Mouse (Mus musculus): Measurements from ENCODE around the gene Sema6d. TPM values are rescaled to one million over a fixed set of nuclear protein-coding genes. Genes with fewer than 3 reads are reported as not detected.

The Sema6d gene
- polyA plus RNA-seq, 1 experiment from 2014 or later, result 3.6 TPM

GRCm38 (mm10) chr2:124234636-124235221 is 145.0 kb downstream of the Sema6d start:
- Histone ChIP-seq H3K36me3 (replicated peaks; ENCODE audit: insufficient read depth, low read length) (no peaks in the 10 kb centered on the region), H3K9me3 (ENCODE audit: low read length) (no peaks in the 10 kb centered on the region)
- no peak for ATAC-seq

DNA sequence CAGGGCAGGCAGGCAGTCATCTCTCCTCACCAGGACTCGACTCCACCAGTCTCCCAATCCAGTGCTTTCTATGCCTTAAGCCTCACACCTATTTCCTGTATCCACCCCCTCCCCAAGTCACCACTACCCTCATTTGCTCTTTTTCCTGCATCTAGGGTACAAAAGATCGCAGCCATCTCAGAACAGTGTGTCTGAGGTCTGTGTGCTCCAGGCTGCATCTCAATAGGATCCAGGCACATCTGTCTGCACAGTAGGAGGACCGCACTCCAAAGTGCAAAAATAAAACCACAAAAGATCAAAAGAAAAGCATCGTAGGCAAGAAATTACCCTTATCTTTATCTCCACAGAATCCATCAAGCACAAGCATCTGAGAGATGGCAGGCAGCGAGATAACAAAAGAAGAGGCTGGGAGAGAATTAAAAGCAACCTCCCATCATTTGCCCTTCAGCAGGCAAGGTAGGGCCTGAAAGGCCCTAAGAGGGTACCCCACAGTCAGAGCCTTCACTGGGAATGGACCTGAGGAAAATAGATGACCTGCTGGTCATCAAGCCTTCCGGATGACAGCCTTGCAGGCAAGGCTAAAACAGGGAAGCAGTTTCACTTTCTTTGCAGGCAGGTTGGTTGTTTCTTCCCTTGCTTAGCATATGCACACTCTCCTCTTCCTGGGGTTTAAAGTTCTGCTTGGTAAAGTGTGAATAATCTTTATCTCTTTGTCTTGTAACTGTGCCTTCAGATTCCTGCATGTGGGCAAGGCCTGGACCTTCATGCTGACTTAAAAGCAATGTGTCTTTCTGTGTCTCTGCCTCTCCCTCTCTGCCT is 145.7 kb downstream of the Sema6d start:
- WGBS (ENCODE audit: insufficient replicate concordance), result 58% methylated on average over 6 of the region's 6 CpGs

More at GRCm38 (mm10) chr2:124234636-124235221, 145.0 kb downstream of the Sema6d start:
- Histone ChIP-seq H3K4me3 (ENCODE audit: low read depth, low read length) (no peak overlapping the region), H3K4me1 (ENCODE audit: insufficient read depth) (no peaks in the 10 kb centered on the region), H3K27me3 (ENCODE audit: insufficient read depth, low read length) (no peaks in the 10 kb centered on the region), H3K27ac (ENCODE audit: low read depth) (no peak overlapping the region), H3K9ac (replicated peaks) (no peak overlapping the region), H3K4me2 (ENCODE audit: low read depth, low read length) (no peak overlapping the region)
- 80% methylated on average over 9 of the region's 9 CpGs for WGBS (ENCODE audit: insufficient replicate concordance)
- no peak for DNase-seq
- TF ChIP-seq EP300 (IDR thresholded peaks at IDR 0.05; ENCODE audit: low read depth) (no peak), CTCF (IDR thresholded peaks at IDR 0.05; ENCODE audit: low read depth) (no peak)

GRCm38 (mm10) chr2:124236831-124237230 is 147.1 kb downstream of the Sema6d start:
- ATAC-seq (no peak), DNase-seq (no peak)
- no peak overlapping the region for H3K27ac ChIP-seq (ENCODE audit: low read depth)
- WGBS (ENCODE audit: insufficient replicate concordance), result 82% methylated on average over 1 of the region's 1 CpGs
- no peaks in the 10 kb centered on the region for H3K4me1 ChIP-seq (ENCODE audit: insufficient read depth)
- no peak overlapping the region for H3K9ac ChIP-seq (replicated peaks)
- H3K27me3 ChIP-seq (ENCODE audit: insufficient read depth, low read length), result no peaks in the 10 kb centered on the region
- TF ChIP-seq EP300 (IDR thresholded peaks at IDR 0.05; ENCODE audit: low read depth), result no peak
- TF ChIP-seq CTCF (IDR thresholded peaks at IDR 0.05; ENCODE audit: low read depth), result no peak
- H3K36me3 ChIP-seq (replicated peaks; ENCODE audit: insufficient read depth, low read length), result no peaks in the 10 kb centered on the region
- H3K4me2 ChIP-seq (ENCODE audit: low read depth, low read length), result no peak overlapping the region
- no peaks in the 10 kb centered on the region for H3K9me3 ChIP-seq (ENCODE audit: low read length)
- H3K4me3 ChIP-seq (ENCODE audit: low read depth, low read length), result no peak overlapping the region

More for the DNA sequence above, 145.7 kb downstream of the Sema6d start:
- no peak for DNase-seq
- Histone ChIP-seq H3K9me3 (ENCODE audit: low read length) (no peaks in the 10 kb centered on the region), H3K27me3 (ENCODE audit: insufficient read depth, low read length) (no peaks in the 10 kb centered on the region), H3K4me2 (ENCODE audit: low read depth, low read length) (no peak overlapping the region), H3K9ac (replicated peaks) (no peak overlapping the region), H3K27ac (ENCODE audit: low read depth) (no peak overlapping the region), H3K36me3 (replicated peaks; ENCODE audit: insufficient read depth, low read length) (no peaks in the 10 kb centered on the region), H3K4me3 (ENCODE audit: low read depth, low read length) (no peak overlapping the region), H3K4me1 (ENCODE audit: insufficient read depth) (no peaks in the 10 kb centered on the region)
- no peak for ATAC-seq
- TF ChIP-seq CTCF (IDR thresholded peaks at IDR 0.05; ENCODE audit: low read depth) (no peak), EP300 (IDR thresholded peaks at IDR 0.05; ENCODE audit: low read depth) (no peak)

DNA sequence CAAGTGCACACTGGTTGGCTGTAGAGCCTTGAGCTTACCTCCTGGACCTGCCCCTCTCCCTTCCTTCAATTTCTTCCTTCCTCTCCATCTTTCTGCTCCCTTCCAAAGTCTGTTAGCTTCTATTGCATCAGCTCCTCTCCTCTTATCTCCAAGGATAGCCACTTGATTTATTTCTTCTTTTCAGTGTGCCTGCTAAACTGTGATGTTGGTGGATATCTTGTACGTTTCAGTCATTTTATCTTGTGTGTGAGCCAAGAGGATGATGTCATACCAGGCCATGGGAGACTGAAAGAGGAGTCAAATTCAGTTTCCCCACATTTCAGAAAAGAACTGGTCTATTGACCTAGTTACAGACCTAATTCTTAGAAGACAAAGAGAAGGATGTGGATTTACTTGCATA is 153.8 kb downstream of the Sema6d start:
- Histone ChIP-seq H3K4me1 (ENCODE audit: insufficient read depth) (no peaks in the 10 kb centered on the region), H3K36me3 (replicated peaks; ENCODE audit: insufficient read depth, low read length) (no peaks in the 10 kb centered on the region), H3K9me3 (ENCODE audit: low read length) (no peaks in the 10 kb centered on the region), H3K4me2 (ENCODE audit: low read depth, low read length) (no peak overlapping the region), H3K27me3 (ENCODE audit: insufficient read depth, low read length) (no peaks in the 10 kb centered on the region), H3K27ac (ENCODE audit: low read depth) (no peak overlapping the region), H3K9ac (replicated peaks) (no peak overlapping the region), H3K4me3 (ENCODE audit: low read depth, low read length) (no peak overlapping the region)
- 45% methylated on average over 1 of the region's 1 CpGs for WGBS (ENCODE audit: insufficient replicate concordance)
- no peak for DNase-seq
- no peak for TF ChIP-seq CTCF (IDR thresholded peaks at IDR 0.05; ENCODE audit: low read depth)
- no peak for TF ChIP-seq EP300 (IDR thresholded peaks at IDR 0.05; ENCODE audit: low read depth)
- ATAC-seq, result no peak

- no peak for ATAC-seq
- WGBS (ENCODE audit: insufficient replicate concordance), result 64% methylated on average over 4 of the region's 4 CpGs
- no peaks in the 10 kb centered on the region for H3K4me1 ChIP-seq (ENCODE audit: insufficient read depth)
These were observed 154.9 kb downstream of the Sema6d start for GRCm38 (mm10) chr2:124244543-124245245.

DNA sequence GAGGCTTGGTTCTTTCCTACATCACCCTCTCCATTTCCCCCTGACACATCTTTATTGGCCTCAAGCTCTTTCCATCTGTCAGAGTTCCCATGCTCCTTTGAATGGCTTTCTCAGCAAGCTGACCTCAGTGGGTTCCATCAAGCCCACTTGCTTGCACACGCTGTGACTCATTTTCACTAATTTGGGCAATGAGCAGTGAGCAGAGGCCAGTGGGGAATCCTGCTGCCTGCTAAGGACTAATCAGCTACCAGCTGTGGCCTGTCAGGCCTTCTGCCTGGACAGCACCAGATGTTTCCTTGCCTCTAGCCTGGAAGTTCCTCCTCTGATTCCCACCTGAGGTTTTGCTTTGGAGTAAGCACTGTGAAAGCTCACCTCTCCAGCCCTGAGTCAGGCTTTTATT is 168.3 kb downstream of the Sema6d start:
- Histone ChIP-seq H3K9ac (replicated peaks) (no peak overlapping the region), H3K9me3 (ENCODE audit: low read length) (no peaks in the 10 kb centered on the region), H3K4me2 (ENCODE audit: low read depth, low read length) (no peak overlapping the region), H3K27me3 (ENCODE audit: insufficient read depth, low read length) (no peaks in the 10 kb centered on the region), H3K27ac (ENCODE audit: low read depth) (no peak overlapping the region), H3K36me3 (replicated peaks; ENCODE audit: insufficient read depth, low read length) (no peaks in the 10 kb centered on the region), H3K4me1 (ENCODE audit: insufficient read depth) (no peaks in the 10 kb centered on the region), H3K4me3 (ENCODE audit: low read depth, low read length) (no peak overlapping the region)
- no peak for TF ChIP-seq EP300 (IDR thresholded peaks at IDR 0.05; ENCODE audit: low read depth)
- TF ChIP-seq CTCF (IDR thresholded peaks at IDR 0.05; ENCODE audit: low read depth), result no peak
- no peak for DNase-seq
- 61% methylated on average over 1 of the region's 1 CpGs for WGBS (ENCODE audit: insufficient replicate concordance)
- ATAC-seq, result no peak

More at GRCm38 (mm10) chr2:124244543-124245245, 154.9 kb downstream of the Sema6d start:
- Histone ChIP-seq H3K4me2 (ENCODE audit: low read depth, low read length) (no peak overlapping the region), H3K27ac (ENCODE audit: low read depth) (no peak overlapping the region), H3K36me3 (replicated peaks; ENCODE audit: insufficient read depth, low read length) (no peaks in the 10 kb centered on the region), H3K9ac (replicated peaks) (no peak overlapping the region), H3K9me3 (ENCODE audit: low read length) (no peaks in the 10 kb centered on the region), H3K27me3 (ENCODE audit: insufficient read depth, low read length) (no peaks in the 10 kb centered on the region), H3K4me3 (ENCODE audit: low read depth, low read length) (no peak overlapping the region)
- no peak for DNase-seq
- TF ChIP-seq EP300 (IDR thresholded peaks at IDR 0.05; ENCODE audit: low read depth) (no peak), CTCF (IDR thresholded peaks at IDR 0.05; ENCODE audit: low read depth) (no peak)

Measured in liver, postnatal 0 days (tissue).